Mouse (Mus musculus) gastrocnemius, adult 8-10 months (tissue): ENCODE measurements around the gene Lrrc23. TPM values are rescaled to one million over a fixed set of nuclear protein-coding genes. Genes with fewer than 3 reads are reported as not detected.

ENCODE experiments used
- DNase-seq, 2 experiments: peaks; one replicate each; pipeline ENCODE4 v3.0.0; 2022; ENCODE audit warnings: low spot score in 2 of 2
- total RNA-seq, 4 experiments: library from RNA; stranded (reverse); gene quantifications; 2 replicates each; pipeline ENCODE4 v1.2.4; 2022

Gene Lrrc23
- total RNA-seq, 4 experiments from 2014 or later: not detected

- DNase-seq: no peak
Observed at GRCm38 (mm10) chr6:124743647-124744046, 35.9 kb downstream of the Lrrc23 start.

DNA sequence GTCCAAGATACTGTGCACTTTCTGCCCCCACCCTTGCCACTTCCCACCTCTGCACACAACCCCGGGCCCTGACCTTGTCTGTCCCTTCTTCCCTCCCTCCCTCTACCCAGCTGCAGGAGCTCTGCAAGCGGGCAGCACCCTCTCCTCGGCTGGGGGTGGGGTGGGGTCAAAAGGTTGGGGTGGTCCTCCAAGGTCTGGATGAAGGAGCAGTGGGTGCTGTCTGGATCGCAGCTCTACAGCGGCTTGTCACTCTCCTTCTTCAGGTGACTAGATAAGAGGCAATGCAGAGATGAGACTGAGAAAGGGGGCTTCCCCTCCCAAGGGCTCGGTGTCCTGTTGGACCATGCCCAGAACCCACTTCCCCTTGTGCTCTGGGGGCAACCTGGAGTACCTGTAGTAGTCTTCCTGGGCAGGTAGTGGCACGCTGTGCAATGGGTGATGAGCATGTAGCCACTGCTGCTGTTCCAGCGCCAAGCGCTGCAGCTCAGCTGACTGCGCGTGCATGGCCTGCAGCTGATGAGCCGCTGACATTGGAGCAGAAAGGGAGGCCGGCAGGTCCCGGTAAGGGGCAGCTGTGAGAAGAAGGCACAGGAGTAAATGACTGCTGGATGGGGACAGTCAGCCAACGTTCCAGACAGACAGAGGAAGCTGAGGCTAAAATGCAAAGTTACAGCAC lies 36.5 kb downstream of the Lrrc23 start:
- no peak for DNase-seq

- no peak for DNase-seq
Observed at GRCm38 (mm10) chr6:124741842-124742241, 37.7 kb downstream of the Lrrc23 start.

DNA sequence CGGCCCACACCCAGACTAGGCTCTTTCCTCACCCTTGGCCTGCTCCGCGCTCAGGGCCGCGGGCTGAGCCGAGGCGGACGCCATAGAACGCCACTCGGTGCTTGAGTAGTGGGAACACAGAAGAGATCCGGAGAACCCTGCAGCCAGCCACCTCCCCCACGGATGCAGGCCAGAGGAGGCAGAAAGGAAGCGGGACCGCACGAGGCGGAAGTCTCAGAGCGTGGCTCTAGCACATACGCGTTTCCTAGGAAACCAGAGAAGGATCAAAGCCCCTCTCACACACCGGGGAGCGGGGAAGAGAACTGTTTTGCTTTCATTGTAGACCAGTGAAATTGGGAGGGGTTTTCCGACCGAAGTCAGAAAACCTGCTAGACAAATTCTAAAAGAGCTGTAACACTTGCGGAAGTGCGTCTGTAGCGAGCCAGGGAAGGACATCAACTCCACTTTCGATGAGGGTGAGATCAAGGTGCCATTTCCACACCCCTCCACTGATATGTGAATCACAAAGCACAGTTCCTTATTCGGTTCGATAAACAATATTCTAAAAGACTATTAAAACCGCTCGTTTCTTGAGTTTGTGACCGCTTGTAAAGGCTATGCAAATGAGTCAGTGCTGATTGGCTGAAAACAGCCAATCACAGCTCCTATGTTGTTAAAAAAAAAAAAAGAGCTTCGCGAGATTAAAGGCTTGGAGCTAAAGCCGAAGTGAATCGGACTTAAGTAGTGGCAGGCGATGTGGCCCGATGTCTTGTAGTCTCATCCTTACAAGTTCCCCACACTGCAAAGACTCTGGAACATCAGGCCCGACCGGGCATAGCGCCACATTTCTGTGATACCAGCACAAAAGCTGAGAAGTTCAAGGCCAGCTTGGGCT lies 38.4 kb downstream of the Lrrc23 start, which contains the start of gene Grcc10:
TSS of gene Grcc10 (minus strand) at position 487 of the 874 bp plus-strand sequence.
- DNase-seq: peak; percentile 77 to 81

DNA sequence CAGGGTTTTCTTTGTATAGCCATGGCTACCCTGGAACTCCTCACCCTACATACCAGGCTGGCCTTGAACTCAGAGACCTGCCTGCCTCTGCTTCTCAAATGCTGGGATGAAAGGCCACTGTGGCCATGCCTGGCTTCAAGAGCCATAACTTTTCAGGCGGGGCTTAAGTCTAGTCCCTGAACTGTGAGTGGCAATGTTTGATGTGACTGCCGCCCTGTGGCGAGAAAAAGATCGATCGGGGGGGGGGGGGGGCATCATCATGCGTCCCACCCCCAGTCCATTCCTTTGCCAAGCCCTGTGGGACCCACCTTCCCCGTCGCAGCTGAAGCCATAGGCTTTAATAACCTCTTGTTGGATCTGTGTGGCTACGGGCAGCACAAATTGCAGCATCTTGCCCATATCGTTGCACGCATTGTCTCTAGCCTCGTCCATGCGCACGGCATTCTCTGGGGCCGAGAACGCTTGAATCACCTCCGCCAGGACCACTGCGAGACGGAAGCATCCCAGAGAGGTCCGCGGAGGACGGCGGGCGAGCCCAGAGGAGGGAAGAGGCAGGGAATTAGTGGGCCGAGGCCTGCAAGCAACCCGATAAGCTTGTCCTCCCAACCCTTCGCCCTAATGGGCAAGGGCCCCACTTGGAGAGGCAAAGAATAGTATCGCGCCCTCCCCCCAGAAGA lies 39.2 kb downstream of the Lrrc23 start:
- no peak for DNase-seq

DNA sequence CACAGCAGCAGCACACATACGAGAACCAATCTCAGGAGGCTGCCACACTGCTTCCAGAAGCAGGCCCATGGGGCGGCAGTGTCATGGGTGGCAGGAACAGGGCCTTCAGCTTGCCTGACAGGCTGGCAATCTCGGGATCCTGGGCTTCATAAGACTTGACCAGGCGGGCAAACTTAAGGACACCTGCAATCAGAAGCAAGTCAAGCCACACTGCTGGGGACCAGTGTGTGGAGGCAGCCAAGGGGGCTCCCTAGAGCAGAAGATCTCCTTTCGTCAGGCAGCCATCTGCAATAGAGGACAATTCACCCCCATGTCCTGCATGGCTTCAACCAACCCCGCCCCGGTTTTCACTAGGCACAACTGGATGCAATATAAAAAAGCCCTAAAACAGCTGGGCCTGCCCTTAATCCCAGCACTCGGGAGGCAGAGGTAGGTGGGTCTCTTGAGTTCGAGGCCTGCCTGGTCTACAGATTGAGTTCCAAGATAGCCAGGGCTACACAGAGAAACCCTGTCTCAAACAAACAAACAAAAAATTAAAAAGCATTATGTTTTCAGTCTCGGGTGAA lies 40.2 kb downstream of the Lrrc23 start:
- DNase-seq: no peak

GRCm38 (mm10) chr6:124738511-124739023 lies 41.0 kb downstream of the Lrrc23 start, which contains the start of gene Ptpn6:
Gene Ptpn6, minus strand, starts transcription at chr6:124738714.
- DNase-seq: no peak

DNA sequence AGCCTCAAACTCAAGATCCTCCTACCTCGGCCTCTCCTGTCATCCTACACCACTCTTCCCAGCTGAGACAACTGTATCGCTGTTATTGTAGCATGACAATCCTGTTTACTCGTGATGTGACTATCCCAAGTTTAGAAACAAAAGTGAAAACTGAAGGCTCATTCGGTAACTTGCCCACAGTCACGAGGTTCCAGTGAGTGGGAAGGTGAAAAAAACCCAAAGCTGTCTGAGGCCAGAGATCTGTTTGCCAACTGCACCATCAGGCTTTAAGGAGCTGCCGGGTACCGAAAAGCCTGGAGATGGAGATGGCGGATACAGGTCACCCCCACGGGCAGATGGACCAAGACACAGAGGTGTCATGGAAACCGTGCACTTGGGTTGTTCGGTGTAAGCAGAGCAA lies 42.5 kb downstream of the Lrrc23 start:
- no peak for DNase-seq

DNA sequence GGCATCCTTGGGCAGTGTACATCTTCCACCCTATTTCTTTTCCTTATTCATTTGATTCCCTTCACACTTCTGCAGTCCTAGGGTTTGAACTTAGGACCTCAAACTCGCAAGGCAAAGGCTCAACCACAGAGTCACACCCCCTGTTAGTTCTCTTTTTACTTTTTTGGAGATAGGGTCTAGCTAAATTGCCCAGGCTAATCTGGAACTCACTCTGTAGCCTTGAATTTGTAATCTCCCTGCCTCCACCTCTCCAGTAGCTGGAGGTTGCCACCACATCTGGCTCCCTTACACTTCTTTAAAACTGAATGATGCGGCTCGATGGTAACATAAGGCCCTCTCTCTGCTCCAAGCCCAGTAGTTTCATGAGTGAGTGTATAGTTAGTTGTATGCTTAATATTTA lies 45.1 kb downstream of the Lrrc23 start:
- DNase-seq: no peak

- DNase-seq: no peak
Observed at GRCm38 (mm10) chr6:124732476-124733370, 46.8 kb downstream of the Lrrc23 start.

GRCm38 (mm10) chr6:124731038-124731437 lies 48.5 kb downstream of the Lrrc23 start:
- DNase-seq: no peak

GRCm38 (mm10) chr6:124729850-124730705 lies 49.4 kb downstream of the Lrrc23 start:
- no peak for DNase-seq

GRCm38 (mm10) chr6:124728621-124729020 lies 50.9 kb downstream of the Lrrc23 start:
- no peak for DNase-seq

DNA sequence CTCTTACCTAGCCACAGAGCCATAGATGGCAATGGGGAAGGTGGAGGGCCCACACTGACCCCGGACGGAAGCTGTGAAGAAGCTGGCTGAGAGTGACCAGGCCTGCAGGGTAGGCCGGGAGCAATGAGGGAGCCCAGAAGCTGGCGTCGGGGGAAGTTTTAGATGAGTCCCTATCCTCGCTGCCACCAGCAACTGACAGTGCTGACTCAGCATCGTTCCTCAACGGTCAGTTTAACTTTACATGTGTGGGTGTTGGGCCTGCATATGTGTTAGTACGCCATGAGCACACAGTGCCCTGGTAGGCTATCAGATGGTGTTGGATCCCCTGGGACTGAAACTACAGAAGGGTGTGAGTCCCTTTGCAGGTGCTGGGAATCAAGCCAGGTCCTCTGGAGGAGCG lies 55.1 kb downstream of the Lrrc23 start:
- no peak for DNase-seq

GRCm38 (mm10) chr6:124723541-124723940 lies 56.0 kb downstream of the Lrrc23 start:
- no peak for DNase-seq

GRCm38 (mm10) chr6:124722876-124723473 lies 56.6 kb downstream of the Lrrc23 start:
- DNase-seq: no peak

- no peak for DNase-seq
Observed at GRCm38 (mm10) chr6:124720904-124721303, 58.6 kb downstream of the Lrrc23 start.
